Mouse (Mus musculus) lung, embryonic 14.5 days (tissue): ENCODE measurements around the gene Zfp335. TPM values are rescaled to one million over a fixed set of nuclear protein-coding genes. Genes with fewer than 3 reads are reported as not detected.
"Not testable (repeated sequence)": the region's sequence is repeated elsewhere in the genome, so short reads cannot be mapped to it uniquely, and the experiment has no call there.

Experiments used
- ATAC-seq: fragments of 200-750 bp; cut with Nextera tagmentation; 2 replicates; pipeline ENCODE4 v1.8.0; 2017; ENCODE audit warnings: mild to moderate bottlenecking, moderate TSS enrichment, moderate library complexity; ENCODE audit not compliant: insufficient read depth
- DNase-seq: peaks from one replicate; pipeline ENCODE4 v3.0.0-alpha.2; 2015
- H3K27ac ChIP-seq: fragments of 300-500 bp; sonication (generic); 2 replicates; pipeline ENCODE4 v1.5.1; 2014; ENCODE audit warnings: low read depth, mild to moderate bottlenecking, moderate library complexity
- H3K27me3 ChIP-seq: fragments of 300-500 bp; sonication (generic); 2 replicates; pipeline ENCODE4 v1.6.1; 2014; ENCODE audit warnings: low read length, control low read depth; ENCODE audit not compliant: insufficient read depth
- H3K36me3 ChIP-seq: fragments of 300-500 bp; sonication (generic); 2 replicates; pipeline ENCODE4 v1.6.1; 2014; ENCODE audit warnings: control low read depth; ENCODE audit not compliant: insufficient read depth
- H3K4me1 ChIP-seq: fragments of 300-500 bp; sonication (generic); 2 replicates; pipeline ENCODE4 v1.6.1; 2014; ENCODE audit warnings: antibody characterized with exemption, control low read depth; ENCODE audit not compliant: insufficient read depth
- H3K4me2 ChIP-seq: fragments of 300-500 bp; sonication (generic); 2 replicates; pipeline ENCODE4 v1.6.1; 2014; ENCODE audit warnings: mild to moderate bottlenecking
- H3K4me3 ChIP-seq: fragments of 300-500 bp; sonication (generic); 2 replicates; pipeline ENCODE4 v1.5.1; 2014; ENCODE audit warnings: low read depth, low read length
- H3K9ac ChIP-seq: fragments of 300-500 bp; sonication (generic); 2 replicates; pipeline ENCODE4 v1.6.1; 2014
- H3K9me3 ChIP-seq: fragments of 300-500 bp; sonication (generic); 2 replicates; pipeline ENCODE4 v1.6.1; 2016; ENCODE audit warnings: low read depth, low read length, control low read depth
- CTCF ChIP-seq: IDR thresholded peaks from 2 replicates; pipeline ENCODE4 v1.5.1; 2016; ENCODE audit warnings: antibody characterized with exemption, low read depth
- WGBS: fragments of 180-500 bp; shearing (Covaris S2); extraction: QIAGEN DNeasy Blood & Tissue Kit; methylation state at CpG from one replicate; pipeline ENCODE4 v1.1.7; 2014; 5-methylcytosine and 5-hydroxymethylcytosine counted together
- polyA plus RNA-seq: library from polyadenylated mRNA; unstranded; fragments of >200 nt; fragmentation: Nextera tagmentation; extraction: Ambion mirVana; gene quantifications from 2 replicates; pipeline ENCODE4 v1.2.1, GENCODE M21; 2014

Gene Zfp335
- polyA plus RNA-seq, 1 experiment from 2014 or later: 15.8 TPM

- Histone ChIP-seq H3K27ac (no peak overlapping the region), H3K27me3 (peaks cover 6% of the 10 kb centered on the region; the same call in 1 of the 2 replicates), H3K4me2 (no peak overlapping the region), H3K4me3 (no peak overlapping the region), H3K9ac (no peak overlapping the region), H3K9me3 (no peaks in the 10 kb centered on the region), H3K36me3 (no peaks in the 10 kb centered on the region), H3K4me1 (peaks cover 32% of the 10 kb centered on the region)
- TF ChIP-seq CTCF: no peak
- 46% methylated on average over 2 of the region's 2 CpGs for WGBS
- no peak for DNase-seq
- no peak for ATAC-seq
Measured at GRCm38 (mm10) chr2:164859155-164859554, 52.4 kb downstream of the Zfp335 start.

- H3K4me2 ChIP-seq: peak overlapping the region; percentile 98
- H3K9ac ChIP-seq: peak overlapping the region; percentile 57
- peak overlapping the region; percentile 71 for H3K27ac ChIP-seq
- peaks cover 32% of the 10 kb centered on the region for H3K4me1 ChIP-seq
- no peak for TF ChIP-seq CTCF
- ATAC-seq (no peak), DNase-seq (no peak)
- H3K27me3 ChIP-seq: peaks cover 6% of the 10 kb centered on the region; the same call in 1 of the 2 replicates
- peaks cover 7% of the 10 kb centered on the region; the same call in 1 of the 2 replicates for H3K36me3 ChIP-seq
- H3K9me3 ChIP-seq: no peaks in the 10 kb centered on the region
- H3K4me3 ChIP-seq: peak overlapping the region; percentile 63
- WGBS: 8% methylated on average over 19 of the region's 19 CpGs
Measured at GRCm38 (mm10) chr2:164857842-164858553, 53.6 kb downstream of the Zfp335 start.

- peak within 1 kb of the TSS; percentile 98 for H3K4me2 ChIP-seq
- peaks cover 14% of the 10 kb centered on the region for H3K36me3 ChIP-seq
- peak within 1 kb of the TSS; percentile 63 for H3K4me3 ChIP-seq
- no peak for TF ChIP-seq CTCF
- H3K4me1 ChIP-seq: peaks cover 25% of the 10 kb centered on the region
- peak within 1 kb of the TSS; percentile 71 for H3K27ac ChIP-seq
- peaks cover 6% of the 10 kb centered on the region; the same call in 1 of the 2 replicates for H3K27me3 ChIP-seq
- ATAC-seq (peak; percentile 77), DNase-seq (peak; percentile 84)
- peak within 1 kb of the TSS; percentile 57 for H3K9ac ChIP-seq
- H3K9me3 ChIP-seq: no peaks in the 10 kb centered on the region
- WGBS: under 1% methylated on average over 40 of the region's 47 CpGs
Measured at GRCm38 (mm10) chr2:164857101-164857821, 54.3 kb downstream of the Zfp335 start, which contains the start of gene Pltp. TSS of gene Pltp (minus strand) at chr2:164857711.

- H3K4me2 ChIP-seq: peak overlapping the region; percentile 98
- peaks cover 19% of the 10 kb centered on the region for H3K4me1 ChIP-seq
- H3K9ac ChIP-seq: peak overlapping the region; percentile 57
- peaks cover 6% of the 10 kb centered on the region; the same call in 1 of the 2 replicates for H3K27me3 ChIP-seq
- peaks cover 21% of the 10 kb centered on the region for H3K36me3 ChIP-seq
- no peak for DNase-seq
- ATAC-seq: peak; percentile 15; the same call in 1 of the 2 replicates
- no peaks in the 10 kb centered on the region for H3K9me3 ChIP-seq
- H3K4me3 ChIP-seq: peak overlapping the region; percentile 63
- whole genome bisulfite sequencing: under 1% methylated on average over 42 of the region's 42 CpGs
- TF ChIP-seq CTCF: peak; percentile 32
- no peak overlapping the region for H3K27ac ChIP-seq
Measured at GRCm38 (mm10) chr2:164856309-164857100, 55.1 kb downstream of the Zfp335 start.

- not testable (repeated sequence) for H3K27me3 ChIP-seq, H3K9me3 ChIP-seq, H3K27ac ChIP-seq, DNase-seq, ATAC-seq, H3K9ac ChIP-seq
- Histone ChIP-seq H3K4me1 (peaks cover 12% of the 10 kb centered on the region; the same call in 1 of the 2 replicates), H3K4me2 (peak overlapping the region; percentile 98), H3K4me3 (0 out of 2 replicates have a peak overlapping the region, but pooled peaks have one; percentile 63), H3K36me3 (peaks cover 23% of the 10 kb centered on the region)
- WGBS: 72% methylated on average over 5 of the region's 5 CpGs
Measured at GRCm38 (mm10) chr2:164855572-164855971, 56.0 kb downstream of the Zfp335 start.

- no peak for DNase-seq
- WGBS: 62% methylated on average over 8 of the region's 8 CpGs
- H3K4me3 ChIP-seq: no peak overlapping the region
- no peak for ATAC-seq
- no peaks in the 10 kb centered on the region; the same call in 1 of the 2 replicates for H3K9me3 ChIP-seq
- H3K27ac ChIP-seq: no peak overlapping the region
- no peak overlapping the region for H3K9ac ChIP-seq
- TF ChIP-seq CTCF: no peak
- no peaks in the 10 kb centered on the region for H3K27me3 ChIP-seq
- peaks cover 36% of the 10 kb centered on the region for H3K36me3 ChIP-seq
- no peak overlapping the region for H3K4me2 ChIP-seq
- H3K4me1 ChIP-seq: 0 out of 2 replicates have a peak, but pooled peaks cover 4% of the 10 kb centered on the region
Measured at GRCm38 (mm10) chr2:164850061-164850460, 61.5 kb downstream of the Zfp335 start.
